Mouse (Mus musculus): ENCODE measurements around the gene Rflna.

DNA sequence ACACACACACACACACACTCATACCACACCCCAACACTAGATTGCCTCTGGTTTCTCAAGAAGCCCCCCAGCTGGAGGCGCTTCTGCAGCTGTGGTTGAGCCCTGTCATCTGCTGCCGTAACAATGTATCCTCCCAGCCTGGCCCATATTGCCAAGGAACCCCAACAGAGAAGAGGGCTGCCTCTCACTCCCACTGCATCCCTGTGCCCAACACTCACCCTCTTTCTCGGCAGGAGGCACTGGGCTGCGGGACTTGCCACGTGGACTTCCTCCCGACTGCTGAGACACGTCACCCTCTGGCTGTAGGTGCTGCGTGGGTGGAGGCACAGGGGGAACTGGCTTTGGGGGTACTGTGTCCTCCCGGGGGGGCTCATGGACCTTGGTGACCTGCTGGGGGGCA lies 38.6 kb downstream of the Rflna start:
- no peak for TF ChIP-seq TCF12 (IDR thresholded peaks at IDR 0.05; ENCODE audit: low read depth, low read length)
- no peak for TF ChIP-seq EP300 (IDR thresholded peaks at IDR 0.05; ENCODE audit: low read depth in 1 of 2, low read length in 2 of 2)
- no peak for TF ChIP-seq BHLHE40 (IDR thresholded peaks at IDR 0.05; ENCODE audit: borderline replicate concordance, low read depth, low read length)
- TF ChIP-seq POLR2AphosphoS2 (IDR thresholded peaks at IDR 0.05; ENCODE audit: low read length), result no peak
- no peak for TF ChIP-seq POLR2A (IDR thresholded peaks at IDR 0.05; ENCODE audit: control insufficient read depth in 1 of 2, insufficient read depth in 1 of 2, low read depth in 1 of 2, low read length in 2 of 2, poor library complexity in 1 of 2)

All from MEL (cell line).